Mouse (Mus musculus) E14TG2a.4 (cell line): ENCODE data around the gene Mfsd6.

Experiments
- CTCF ChIP-seq: conservative IDR thresholded peaks from 2 replicates; pipeline ENCODE4 v1.5.1; 2014; ENCODE audit warnings: low read length
- POU5F1 ChIP-seq: IDR thresholded peaks from 2 replicates; pipeline ENCODE4 v1.6.1; 2014; ENCODE audit warnings: low read length, borderline replicate concordance

DNA sequence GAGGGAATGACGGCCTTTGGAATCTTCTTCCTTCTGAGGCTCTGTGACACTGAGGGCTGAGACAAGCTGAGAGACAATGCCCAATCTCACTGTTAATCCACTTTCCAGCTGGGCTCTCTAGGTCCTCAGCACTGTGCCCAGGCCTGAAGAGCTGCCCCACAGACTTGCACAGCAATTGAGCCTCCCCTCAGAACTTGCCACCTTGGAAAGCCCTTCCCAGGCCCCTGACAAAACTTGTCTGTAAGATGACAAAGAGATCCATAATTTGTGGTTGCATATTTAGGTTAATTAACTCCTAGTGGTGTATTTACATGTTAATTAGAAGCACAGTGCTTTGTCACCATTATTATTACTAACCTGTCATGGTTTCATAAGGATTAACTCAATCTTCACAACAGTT is 12.8 kb downstream of the Mfsd6 start:
- TF ChIP-seq CTCF (no peak), POU5F1 (no peak)
